Mouse (Mus musculus) forebrain, embryonic 13.5 days (tissue): ENCODE data around the gene Cd28. TPM values are rescaled to one million over a fixed set of nuclear protein-coding genes. Genes with fewer than 3 reads are reported as not detected.

Source experiments
- ATAC-seq: fragments of 200-750 bp; cut with Nextera tagmentation; 2 replicates; pipeline ENCODE4 v1.8.0; 2017
- H3K27ac ChIP-seq: fragments of 300-500 bp; sonication (generic); 2 replicates; pipeline ENCODE4 v1.5.1; 2015; ENCODE audit warnings: inconsistent platforms, mild to moderate bottlenecking, moderate library complexity
- H3K27me3 ChIP-seq: fragments of 300-500 bp; sonication (generic); 2 replicates; pipeline ENCODE4 v1.6.1; 2015; ENCODE audit warnings: mild to moderate bottlenecking, inconsistent platforms
- H3K36me3 ChIP-seq: fragments of 300-500 bp; sonication (generic); 2 replicates; pipeline ENCODE4 v1.6.1; 2015; ENCODE audit warnings: mild to moderate bottlenecking, inconsistent platforms; ENCODE audit not compliant: poor library complexity, severe bottlenecking
- H3K4me1 ChIP-seq: fragments of 300-500 bp; sonication (generic); 2 replicates; pipeline ENCODE4 v1.6.1; 2015; ENCODE audit warnings: inconsistent platforms
- H3K4me2 ChIP-seq: fragments of 300-500 bp; sonication (generic); 2 replicates; pipeline ENCODE4 v1.6.1; 2015; ENCODE audit warnings: inconsistent platforms, mild to moderate bottlenecking, moderate library complexity
- H3K4me3 ChIP-seq: fragments of 300-500 bp; sonication (generic); 2 replicates; pipeline ENCODE4 v1.5.1; 2015; ENCODE audit warnings: mild to moderate bottlenecking, inconsistent platforms
- H3K9ac ChIP-seq: fragments of 300-500 bp; sonication (generic); 2 replicates; pipeline ENCODE4 v1.6.1; 2015; ENCODE audit warnings: mild to moderate bottlenecking, inconsistent platforms
- H3K9me3 ChIP-seq: fragments of 300-500 bp; sonication (generic); replicated peaks from 2 replicates; pipeline ENCODE4 v1.6.1; 2016; ENCODE audit warnings: inconsistent platforms
- WGBS: fragments of 180-500 bp; shearing (Covaris S2); methylation state at CpG from one replicate; pipeline ENCODE4 v1.1.7; 2015; 5-methylcytosine and 5-hydroxymethylcytosine counted together
- polyA plus RNA-seq: library from polyadenylated mRNA; unstranded; fragments of >200 nt; fragmentation: Nextera tagmentation; extraction: Ambion mirVana; gene quantifications from 2 replicates; pipeline ENCODE4 v1.2.1, GENCODE M21; 2015

Cd28 gene
- polyA plus RNA-seq, 1 experiment from 2014 or later = 0.05 TPM

DNA sequence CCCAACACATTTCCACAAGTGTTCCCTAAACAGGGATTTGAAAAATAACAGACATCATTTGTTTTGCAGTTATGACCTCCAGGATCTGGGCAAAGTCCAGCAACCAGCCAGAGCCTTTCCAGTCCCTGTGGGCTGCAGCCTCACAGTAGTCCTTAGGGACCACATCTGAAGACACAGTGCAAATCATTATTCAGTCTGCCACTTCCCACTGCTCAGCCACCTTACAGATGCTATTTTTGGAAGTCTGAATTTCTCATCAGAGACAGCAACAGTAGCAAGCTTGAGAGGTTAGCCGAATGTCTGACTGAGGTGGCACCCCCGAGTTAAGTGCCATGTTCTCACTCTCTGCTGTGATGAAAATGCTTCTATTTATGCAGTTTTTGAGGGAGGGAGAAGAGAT, 15.3 kb downstream of the Cd28 start:
- Histone ChIP-seq H3K36me3 (no peaks in the 10 kb centered on the region), H3K9me3 (no peaks in the 10 kb centered on the region), H3K4me1 (no peaks in the 10 kb centered on the region), H3K4me2 (no peak overlapping the region), H3K27ac (no peak overlapping the region), H3K27me3 (no peaks in the 10 kb centered on the region), H3K9ac (no peak overlapping the region), H3K4me3 (no peak overlapping the region)
- ATAC-seq = no peak
- 92% methylated on average over 2 of the region's 2 CpGs for WGBS

DNA sequence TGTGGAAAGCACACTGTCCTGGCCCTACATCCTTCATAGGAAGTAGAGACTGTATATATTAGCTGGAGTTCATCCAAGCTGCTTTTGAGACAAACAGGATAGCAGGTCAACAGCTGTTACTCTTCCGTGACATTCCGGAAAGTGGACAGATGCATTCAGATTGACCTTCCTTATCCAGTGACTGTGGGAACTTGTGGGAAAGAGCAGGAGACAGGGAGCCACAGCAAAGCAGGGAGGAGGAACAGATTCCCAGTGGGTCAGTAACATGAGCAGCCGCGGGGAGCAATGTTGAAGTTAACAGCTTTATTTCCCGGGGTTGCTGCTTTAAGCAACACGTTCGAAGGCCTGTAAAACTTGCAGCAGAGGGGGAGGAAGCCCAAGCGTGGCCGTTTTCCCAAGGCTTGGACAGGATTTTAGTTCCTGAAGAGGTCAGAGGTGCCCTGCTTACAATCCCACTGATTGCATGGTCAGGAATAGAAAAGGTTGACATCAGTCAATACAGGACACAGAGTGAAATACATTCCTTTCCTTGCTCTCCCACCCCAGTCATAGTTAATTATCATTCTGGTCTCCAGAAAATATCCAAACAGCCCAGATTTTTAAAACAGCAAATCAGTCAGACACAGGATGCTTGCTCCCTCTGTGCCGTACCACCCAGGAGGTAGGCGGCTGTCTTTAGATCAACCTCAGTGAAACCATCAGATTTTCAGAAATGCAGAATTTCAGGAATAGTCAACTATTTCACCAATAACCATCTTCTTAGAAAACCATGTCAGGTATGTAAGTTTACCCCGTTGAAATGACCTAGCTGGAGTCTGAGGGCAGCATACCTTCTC, 18.7 kb downstream of the Cd28 start:
- Histone ChIP-seq H3K27me3 (no peaks in the 10 kb centered on the region), H3K36me3 (no peaks in the 10 kb centered on the region), H3K4me1 (no peaks in the 10 kb centered on the region), H3K27ac (no peak overlapping the region), H3K9ac (no peak overlapping the region), H3K4me3 (no peak overlapping the region), H3K9me3 (no peaks in the 10 kb centered on the region), H3K4me2 (no peak overlapping the region)
- no peak for ATAC-seq
- WGBS = 81% methylated on average over 12 of the region's 12 CpGs

DNA sequence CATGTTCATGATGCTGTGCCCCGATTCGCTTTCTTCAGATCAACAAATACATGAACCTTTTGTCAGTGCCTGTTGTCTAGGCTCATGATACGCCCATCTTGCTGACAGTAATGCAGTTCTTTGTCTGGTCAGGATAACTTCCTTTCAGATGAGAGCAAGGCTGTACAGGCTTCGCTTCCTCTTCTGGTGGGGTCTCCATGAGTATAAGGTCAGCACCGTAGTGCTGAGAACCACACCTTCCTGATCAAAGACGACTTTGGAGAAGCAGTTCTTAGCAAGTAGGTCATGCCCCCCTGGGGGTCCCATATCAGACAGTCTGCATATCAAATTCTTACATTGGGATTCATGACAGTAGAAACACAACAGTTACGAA, 19.3 kb downstream of the Cd28 start:
- Histone ChIP-seq H3K27ac (no peak overlapping the region), H3K4me2 (no peak overlapping the region), H3K9me3 (no peaks in the 10 kb centered on the region), H3K27me3 (no peaks in the 10 kb centered on the region), H3K4me1 (no peaks in the 10 kb centered on the region), H3K9ac (no peak overlapping the region), H3K36me3 (no peaks in the 10 kb centered on the region), H3K4me3 (no peak overlapping the region)
- 91% methylated on average over 7 of the region's 7 CpGs for WGBS
- no peak for ATAC-seq

DNA sequence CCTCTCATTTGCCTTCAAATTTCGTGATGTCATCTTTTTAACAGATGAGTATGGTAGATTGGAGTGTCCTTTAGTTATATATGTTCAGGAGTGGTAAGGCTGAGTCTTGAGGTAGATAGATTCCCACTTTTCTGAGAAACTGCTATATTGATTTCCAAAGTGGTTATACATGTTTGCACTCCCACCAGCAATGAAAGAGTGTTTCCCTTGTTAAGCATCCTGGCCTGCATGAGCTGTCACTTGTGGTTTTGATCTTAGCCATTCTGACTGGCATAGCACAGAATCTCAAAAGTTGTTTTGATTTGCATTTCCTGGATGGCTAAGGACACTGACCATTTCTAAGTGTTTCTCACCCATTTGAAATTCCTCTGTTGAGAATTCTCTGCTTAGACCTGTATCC, 27.7 kb downstream of the Cd28 start:
- Histone ChIP-seq H3K27ac (no peak overlapping the region), H3K4me3 (no peak overlapping the region), H3K9me3 (no peaks in the 10 kb centered on the region), H3K27me3 (no peaks in the 10 kb centered on the region), H3K36me3 (no peaks in the 10 kb centered on the region), H3K9ac (no peak overlapping the region), H3K4me1 (no peaks in the 10 kb centered on the region), H3K4me2 (no peak overlapping the region)
- 76% methylated on average over 1 of the region's 1 CpGs for WGBS
- ATAC-seq = no peak

DNA sequence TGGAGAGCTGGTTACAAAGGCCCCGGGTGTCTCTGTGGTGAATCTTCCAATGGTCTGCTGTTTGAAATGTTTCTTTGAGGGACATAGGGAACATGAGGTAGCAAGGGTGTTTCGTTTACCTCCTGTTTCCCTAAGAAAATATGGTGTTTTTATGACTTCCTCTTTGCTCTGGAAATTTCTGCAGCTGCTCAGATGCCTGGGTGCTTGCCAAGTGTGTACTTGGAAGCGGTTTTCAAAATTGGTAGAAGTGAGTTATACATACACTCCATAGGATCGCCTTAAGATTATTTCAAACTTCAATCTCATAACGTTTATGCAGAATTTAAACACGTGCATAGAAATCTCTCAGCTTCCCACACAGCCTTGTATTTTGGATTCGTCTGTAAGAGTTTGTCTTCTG, 29.1 kb downstream of the Cd28 start:
- no peaks in the 10 kb centered on the region for H3K9me3 ChIP-seq
- no peak overlapping the region for H3K9ac ChIP-seq
- no peaks in the 10 kb centered on the region for H3K4me1 ChIP-seq
- WGBS = 84% methylated on average over 7 of the region's 7 CpGs
- H3K36me3 ChIP-seq = no peaks in the 10 kb centered on the region
- no peak overlapping the region for H3K4me2 ChIP-seq
- H3K4me3 ChIP-seq = no peak overlapping the region
- ATAC-seq = no peak
- no peaks in the 10 kb centered on the region for H3K27me3 ChIP-seq
- H3K27ac ChIP-seq = no peak overlapping the region

DNA sequence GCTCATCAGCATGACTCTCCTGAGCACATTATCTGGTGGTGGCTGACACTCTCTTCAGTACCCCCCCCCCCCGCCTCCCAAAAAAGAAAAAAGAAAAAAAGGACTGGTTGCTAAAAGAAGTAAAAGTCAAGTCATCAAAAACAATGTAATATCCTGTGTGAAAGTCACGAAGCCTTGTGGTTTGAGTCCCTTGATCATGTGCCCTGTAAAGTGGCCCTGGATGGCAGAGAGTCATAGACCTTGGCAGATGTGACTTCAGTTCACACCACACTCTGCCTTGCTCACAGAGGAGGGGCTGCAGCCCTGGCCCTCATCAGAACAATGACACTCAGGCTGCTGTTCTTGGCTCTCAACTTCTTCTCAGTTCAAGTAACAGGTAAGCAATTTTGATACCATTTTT, 29.6 kb downstream of the Cd28 start:
- Histone ChIP-seq H3K9me3 (no peaks in the 10 kb centered on the region), H3K9ac (no peak overlapping the region), H3K4me3 (no peak overlapping the region), H3K27ac (no peak overlapping the region), H3K4me2 (no peak overlapping the region), H3K4me1 (no peaks in the 10 kb centered on the region), H3K27me3 (no peaks in the 10 kb centered on the region), H3K36me3 (no peaks in the 10 kb centered on the region)
- ATAC-seq = no peak
- WGBS = 70% methylated on average over 2 of the region's 2 CpGs

DNA sequence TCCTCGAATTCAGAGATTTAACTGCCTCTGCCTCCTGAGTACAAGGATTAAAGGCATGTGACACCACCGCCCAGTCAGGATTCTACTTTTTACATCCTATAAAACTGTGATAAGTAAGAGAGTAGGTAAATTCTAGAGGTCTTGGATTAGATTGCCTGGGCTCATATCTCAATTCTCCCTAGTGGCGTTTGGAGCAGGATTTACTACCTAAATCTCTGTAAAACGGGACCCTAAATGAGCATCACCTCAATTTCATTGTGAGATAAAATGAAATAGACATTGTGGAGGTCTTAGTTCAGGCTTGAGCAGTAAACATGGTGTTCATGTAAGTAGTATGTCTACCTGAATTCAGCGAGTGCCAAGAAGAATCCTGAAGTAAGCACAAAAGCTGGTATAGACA, 30.3 kb downstream of the Cd28 start:
- Histone ChIP-seq H3K36me3 (no peaks in the 10 kb centered on the region), H3K27ac (no peak overlapping the region), H3K27me3 (no peaks in the 10 kb centered on the region), H3K9me3 (no peaks in the 10 kb centered on the region), H3K4me1 (no peaks in the 10 kb centered on the region), H3K4me2 (no peak overlapping the region), H3K4me3 (no peak overlapping the region), H3K9ac (no peak overlapping the region)
- 91% methylated on average over 5 of the region's 5 CpGs for WGBS
- ATAC-seq = no peak

DNA sequence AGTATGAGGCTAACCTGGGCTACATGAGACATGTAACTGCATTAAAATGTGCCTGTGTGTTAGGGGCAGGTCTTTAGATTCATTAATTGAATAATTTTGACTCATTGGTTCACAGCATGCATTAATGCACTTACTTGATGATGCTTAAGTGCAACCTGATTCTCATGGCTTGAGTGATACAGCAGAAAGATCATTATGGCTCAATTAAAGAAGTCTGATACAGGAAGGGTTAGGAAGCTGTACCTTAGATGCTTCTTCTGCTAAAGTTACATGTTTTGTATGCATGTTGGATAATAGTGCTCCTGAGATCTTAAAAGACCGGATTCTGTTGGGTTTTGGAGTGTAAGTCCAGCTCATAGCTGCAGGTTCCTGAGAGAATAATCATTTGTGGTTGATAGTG, 31.7 kb downstream of the Cd28 start:
- H3K4me1 ChIP-seq = no peaks in the 10 kb centered on the region

DNA sequence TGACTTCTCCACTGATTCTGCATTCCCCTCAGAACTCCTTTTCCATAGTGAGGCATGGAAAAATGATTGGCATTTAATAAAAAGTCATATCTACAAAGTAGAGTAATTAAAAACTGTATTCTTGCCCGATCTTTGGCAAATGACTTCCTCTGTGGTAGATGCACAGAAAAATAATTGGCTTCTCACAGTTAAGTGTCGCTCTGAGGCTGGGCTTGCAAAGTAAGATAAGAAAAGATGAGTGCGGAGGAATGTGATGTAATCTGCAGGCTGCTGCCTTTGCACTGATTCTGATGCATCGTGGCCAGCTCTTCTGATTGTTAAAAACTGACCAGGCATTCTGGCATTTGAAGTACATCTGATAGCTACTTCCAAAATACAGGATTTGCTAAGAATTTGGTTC, 32.3 kb downstream of the Cd28 start:
- Histone ChIP-seq H3K27me3 (no peaks in the 10 kb centered on the region), H3K9ac (no peak overlapping the region), H3K36me3 (no peaks in the 10 kb centered on the region), H3K9me3 (no peaks in the 10 kb centered on the region), H3K27ac (no peak overlapping the region), H3K4me1 (no peaks in the 10 kb centered on the region), H3K4me2 (no peak overlapping the region), H3K4me3 (no peak overlapping the region)
- ATAC-seq = no peak
- WGBS = 86% methylated on average over 4 of the region's 4 CpGs

More for the DNA sequence above, 31.7 kb downstream of the Cd28 start:
- H3K27ac ChIP-seq = no peak overlapping the region
- no peak overlapping the region for H3K9ac ChIP-seq
- H3K4me2 ChIP-seq = no peak overlapping the region
- H3K36me3 ChIP-seq = no peaks in the 10 kb centered on the region
- no peak overlapping the region for H3K4me3 ChIP-seq
- no peaks in the 10 kb centered on the region for H3K27me3 ChIP-seq
- no peaks in the 10 kb centered on the region for H3K9me3 ChIP-seq
- ATAC-seq = no peak
- WGBS = 85% methylated on average over 1 of the region's 1 CpGs

DNA sequence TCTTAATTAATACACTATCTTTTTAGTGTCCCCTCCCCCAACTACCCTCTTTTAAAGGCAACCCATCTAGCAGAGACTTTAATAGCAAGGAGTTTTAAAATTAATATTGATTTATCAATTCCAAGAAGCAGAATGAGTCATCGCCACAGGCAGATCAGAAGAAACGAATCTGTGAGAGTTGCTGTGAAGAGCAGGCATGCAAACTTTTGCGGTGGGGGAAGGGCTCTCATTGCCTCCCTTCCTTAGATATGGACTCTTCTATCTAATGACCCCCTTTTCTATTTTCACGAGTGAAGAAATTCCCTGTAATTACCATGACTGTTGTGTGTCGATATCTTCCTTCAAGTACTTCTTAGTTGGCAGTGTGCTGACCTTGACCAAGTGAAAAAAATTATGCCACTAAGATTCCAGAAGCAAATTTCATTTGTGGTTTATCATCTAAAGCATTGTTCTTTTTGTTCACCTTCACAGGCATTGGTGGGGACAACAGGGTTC, 32.8 kb downstream of the Cd28 start:
- Histone ChIP-seq H3K9me3 (no peaks in the 10 kb centered on the region), H3K27ac (no peak overlapping the region), H3K27me3 (no peaks in the 10 kb centered on the region), H3K4me2 (no peak overlapping the region), H3K36me3 (no peaks in the 10 kb centered on the region), H3K4me3 (no peak overlapping the region), H3K4me1 (no peaks in the 10 kb centered on the region), H3K9ac (no peak overlapping the region)
- WGBS = 87% methylated on average over 5 of the region's 5 CpGs
- no peak for ATAC-seq

DNA sequence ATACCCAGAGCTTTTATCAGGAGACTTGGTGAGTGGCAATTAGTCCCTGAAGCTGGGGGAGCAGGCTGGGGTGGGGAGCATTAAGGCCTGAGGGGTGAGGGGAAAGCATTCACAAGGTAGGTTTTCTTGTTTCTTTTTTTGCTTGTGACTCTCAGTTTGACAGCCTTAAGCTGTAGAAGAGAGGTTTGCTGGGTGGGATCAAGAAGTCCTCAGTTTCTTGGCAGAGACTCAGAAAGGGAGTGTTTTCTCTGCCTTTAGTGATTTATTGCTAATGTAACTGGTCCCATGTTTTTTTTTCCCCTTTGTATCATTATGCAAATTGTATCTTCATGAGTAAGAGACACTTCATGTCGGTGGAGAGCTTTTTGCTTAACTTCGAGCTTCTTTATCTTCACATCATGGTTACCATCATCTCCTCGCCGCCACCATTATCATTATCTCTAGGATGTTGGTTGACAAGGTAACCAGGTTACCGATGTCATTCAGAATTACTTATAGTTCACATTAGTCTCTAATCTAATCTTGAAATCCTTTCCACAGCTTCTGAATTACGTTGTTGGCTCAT, 33.7 kb downstream of the Cd28 start:
- Histone ChIP-seq H3K4me2 (no peak overlapping the region), H3K4me3 (no peak overlapping the region), H3K27ac (no peak overlapping the region), H3K9me3 (no peaks in the 10 kb centered on the region), H3K27me3 (no peaks in the 10 kb centered on the region), H3K4me1 (no peaks in the 10 kb centered on the region), H3K9ac (no peak overlapping the region), H3K36me3 (no peaks in the 10 kb centered on the region)
- WGBS = 88% methylated on average over 6 of the region's 6 CpGs
- no peak for ATAC-seq

DNA sequence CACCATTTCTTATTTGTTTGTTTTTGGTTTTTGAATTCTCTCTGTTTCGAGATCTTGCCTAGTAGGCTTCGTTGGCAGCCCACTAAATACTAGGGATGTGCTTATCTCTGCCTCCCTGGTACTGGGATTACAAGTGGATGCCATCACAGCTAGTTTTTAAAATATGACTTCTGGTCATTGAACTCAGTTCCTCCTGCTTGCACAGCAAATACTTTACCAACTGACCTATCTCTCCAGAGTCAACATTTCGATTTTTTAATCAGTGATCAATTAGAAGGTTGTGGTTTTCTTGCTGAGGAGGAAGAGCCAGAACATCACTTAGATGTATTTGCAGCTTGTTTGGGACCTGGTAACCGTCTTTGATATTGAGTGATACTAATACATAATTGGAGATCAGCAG, 34.4 kb downstream of the Cd28 start:
- Histone ChIP-seq H3K4me3 (no peak overlapping the region), H3K9ac (no peak overlapping the region), H3K36me3 (no peaks in the 10 kb centered on the region), H3K27me3 (no peaks in the 10 kb centered on the region), H3K27ac (no peak overlapping the region), H3K9me3 (no peaks in the 10 kb centered on the region), H3K4me2 (no peak overlapping the region), H3K4me1 (no peaks in the 10 kb centered on the region)
- 87% methylated on average over 4 of the region's 4 CpGs for WGBS
- no peak for ATAC-seq

DNA sequence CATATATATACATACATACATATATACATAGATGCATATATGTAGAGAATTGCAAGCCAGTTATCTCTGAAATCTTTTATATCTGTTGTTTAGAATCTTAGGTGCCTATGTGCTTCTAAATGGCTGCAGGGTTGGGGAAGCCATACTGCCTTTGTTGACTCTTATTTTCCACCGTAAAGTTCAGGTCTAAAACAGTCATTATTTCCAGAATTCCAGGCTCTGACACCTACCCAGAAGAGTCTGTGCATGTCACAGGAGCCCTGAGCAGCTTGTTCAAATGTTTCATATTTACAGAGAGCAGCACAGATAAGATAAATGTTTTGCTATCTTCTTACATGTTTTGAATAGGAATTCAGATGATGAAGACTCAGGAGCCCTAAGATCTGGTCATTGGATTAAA, 36.4 kb downstream of the Cd28 start:
- no peak overlapping the region for H3K9ac ChIP-seq
- H3K4me1 ChIP-seq = no peaks in the 10 kb centered on the region
- H3K9me3 ChIP-seq = no peaks in the 10 kb centered on the region
- no peak overlapping the region for H3K27ac ChIP-seq
- no peak overlapping the region for H3K4me3 ChIP-seq
- H3K4me2 ChIP-seq = no peak overlapping the region
- 95% methylated on average over 1 of the region's 1 CpGs for WGBS
- no peak for ATAC-seq
- H3K36me3 ChIP-seq = no peaks in the 10 kb centered on the region
- no peaks in the 10 kb centered on the region for H3K27me3 ChIP-seq
